Mouse (Mus musculus) gastrocnemius, postnatal 14 days (tissue): ENCODE data around the gene Tab3. TPM values are rescaled to one million over a fixed set of nuclear protein-coding genes. Genes with fewer than 3 reads are reported as not detected.
A peak's percentile ranks its signal among the peaks of the same experiment; 100 is the strongest.

ENCODE experiments used
- DNase-seq: peaks from one replicate; pipeline ENCODE4 v3.0.0; 2021; ENCODE audit warnings: mixed read lengths
- intact Hi-C: fragments of 180-260 bp; cut with DNase I; formaldehyde crosslinking; loops from one replicate; pipeline ENCODE4 v1.15.1; 2025; ENCODE audit warnings: low total_unique reads
- long read RNA-seq, 2 experiments: library from polyadenylated mRNA; stranded (forward); transcript quantifications; one replicate each; pipeline ENCODE4 v2.0.0; 2021
- microRNA-seq, 2 experiments: library from miRNA; unstranded; fragments of <30 nt; microRNA quantifications; one replicate each; pipeline ENCODE4 v1.2.0; 2021
- total RNA-seq, 2 experiments: library from RNA; stranded (reverse); gene quantifications; 2 replicates each; pipeline ENCODE4 v1.2.3; 2021

Tab3 gene
- total RNA-seq, result 1 to 10 TPM; 3.8 to 4.8 TPM
- long read RNA-seq, experiment 1, result 0 reads
- long read RNA-seq, experiment 2, full-length matches to known transcripts, result 1 of 1 reads
- long read RNA-seq, experiment 2, partial matches to known transcripts, result 0 of 1 reads
- long read RNA-seq, experiment 2, other reads (novel, unspliced or antisense), result 0 of 1 reads

- peak; percentile 94 for DNase-seq
- intact Hi-C loops, result no loop called here
Observed at GRCm38 (mm10) chrX:85573532-85574181, at the start of gene Tab3. Gene Tab3, plus strand, starts transcription at chrX:85574022.

- intact Hi-C loops, result no loop called here
Observed at GRCm38 (mm10) chrX:85525545-85525944, 48.3 kb upstream of the Tab3 start.

GRCm38 (mm10) chrX:85526263-85527019 is 47.4 kb upstream of the Tab3 start:
- intact Hi-C loops, result no loop called here
- no peak for DNase-seq

More at GRCm38 (mm10) chrX:85525545-85525944, 48.3 kb upstream of the Tab3 start:
- no peak for DNase-seq

GRCm38 (mm10) chrX:85558931-85559330 is 14.9 kb upstream of the Tab3 start:
- intact Hi-C loops, result no loop called here

GRCm38 (mm10) chrX:85566256-85566655 is 7.6 kb upstream of the Tab3 start:
- intact Hi-C loops, result no loop called here

More at GRCm38 (mm10) chrX:85558931-85559330, 14.9 kb upstream of the Tab3 start:
- no peak for DNase-seq

GRCm38 (mm10) chrX:85574182-85574541 is 340 bp downstream of the Tab3 start:
- intact Hi-C loops, result no loop called here
- DNase-seq, result peak; percentile 4

More at GRCm38 (mm10) chrX:85566256-85566655, 7.6 kb upstream of the Tab3 start:
- no peak for DNase-seq

- intact Hi-C loops, result no loop called here
- no peak for DNase-seq
Observed at GRCm38 (mm10) chrX:85576310-85576709, 2.5 kb downstream of the Tab3 start.

GRCm38 (mm10) chrX:85580768-85581167 is 6.9 kb downstream of the Tab3 start:
- no peak for DNase-seq
- intact Hi-C loops, result no loop called here

GRCm38 (mm10) chrX:85582517-85582916 is 8.7 kb downstream of the Tab3 start:
- intact Hi-C loops, result no loop called here
- no peak for DNase-seq

GRCm38 (mm10) chrX:85585575-85585974 is 11.8 kb downstream of the Tab3 start:
- intact Hi-C loops, result no loop called here
- DNase-seq, result no peak

- no peak for DNase-seq
- intact Hi-C loops, result no loop called here
Observed at GRCm38 (mm10) chrX:85614701-85615100, 40.9 kb downstream of the Tab3 start.

- DNase-seq, result no peak
- intact Hi-C loops, result loop anchor here (5.0 kb wide), 1 partner anchor 149 kb away; no protein-coding TSS in a partner anchor
Observed at GRCm38 (mm10) chrX:85646204-85646777, 72.5 kb downstream of the Tab3 start.

GRCm38 (mm10) chrX:85676808-85677207 is 103.0 kb downstream of the Tab3 start:
- intact Hi-C loops, result loop anchor here (10.0 kb wide), 1 partner anchor 238 kb away; no protein-coding TSS in a partner anchor

GRCm38 (mm10) chrX:85682125-85682524 is 108.3 kb downstream of the Tab3 start:
- intact Hi-C loops, result no loop called here
- DNase-seq, result no peak

More at GRCm38 (mm10) chrX:85676808-85677207, 103.0 kb downstream of the Tab3 start:
- DNase-seq, result peak; percentile 5

GRCm38 (mm10) chrX:85683723-85684122 is 109.9 kb downstream of the Tab3 start:
- DNase-seq, result no peak
- intact Hi-C loops, result no loop called here

Small RNA genes within 50 kb of the gene (microRNA-seq; reads per million reads assigned to microRNA genes)
- 0 reads per million in 2 experiments for gene Gm44378

Other genes with a start within 250 kb of the Tab3 start
- gene Gk, start 202.8 kb downstream of the Tab3 start, total RNA-seq, result 1 to 10 TPM; 2.2 to 2.5 TPM